ENCODE assay signal across 8 mouse cellular contexts in genomic region chr10:117149942-117150617, GRCm38 (mm10). TPM values are rescaled to one million over a fixed set of nuclear protein-coding genes. Genes with fewer than 3 reads are reported as not detected.
DNase-seq lines count a peak whose midpoint lies in the region; ATAC-seq and TF ChIP-seq lines count a peak whose summit lies in the region.

No protein-coding gene starts in this region.

- H3K27ac ChIP-seq in embryonic facial prominence, embryonic 14.5 days (replicated peaks; ENCODE audit: low read depth, low read length) = peak overlapping the region; percentile 19; the same call in 1 of the 2 replicates
- peak overlapping the region; percentile 91 for H3K27ac ChIP-seq in liver, embryonic 14.5 days
- no peak overlapping the region for H3K27ac ChIP-seq in neural tube, embryonic 12.5 days

- ATAC-seq in frontal cortex, adult (ENCODE audit: low TSS enrichment) = 0 out of 2 replicates have a peak, but pooled peaks have one; percentile 4
- no peak for ATAC-seq in embryonic facial prominence, embryonic 14.5 days (ENCODE audit: low read depth)
- peak; percentile 63 for ATAC-seq in liver, embryonic 14.5 days (ENCODE audit: insufficient read depth)
- no peak for ATAC-seq in neural tube, embryonic 12.5 days (ENCODE audit: low FRiP score, low read depth)

- peak overlapping the region; percentile 98 for H3K4me3 ChIP-seq in embryonic facial prominence, embryonic 14.5 days (ENCODE audit: low read depth, low read length)
- peak overlapping the region; percentile 84 to 97 for H3K4me3 ChIP-seq in liver, embryonic 14.5 days (ENCODE audit: insufficient read depth in 1 of 2, low read depth in 2 of 2, low read length in 2 of 2)
- peak overlapping the region; percentile 24 for H3K4me3 ChIP-seq in neural tube, embryonic 12.5 days

- peaks cover 20% of the 10 kb centered on the region for H3K4me1 ChIP-seq in embryonic facial prominence, embryonic 14.5 days (ENCODE audit: control insufficient read depth, insufficient read depth, low read length)
- H3K4me1 ChIP-seq in liver, embryonic 14.5 days (replicated peaks; ENCODE audit: control insufficient read depth in 2 of 2, insufficient read depth in 2 of 2, low read length in 1 of 2) = peaks cover 27 to 36% of the 10 kb centered on the region in 2 experiments
- H3K4me1 ChIP-seq in neural tube, embryonic 12.5 days = peaks cover 19% of the 10 kb centered on the region

- H3K36me3 ChIP-seq in embryonic facial prominence, embryonic 14.5 days (ENCODE audit: control insufficient read depth, insufficient read depth, low read length) = no peaks in the 10 kb centered on the region
- no peaks in the 10 kb centered on the region for H3K36me3 ChIP-seq in liver, embryonic 14.5 days (replicated peaks; ENCODE audit: control insufficient read depth, insufficient read depth, low read depth)
- no peaks in the 10 kb centered on the region for H3K36me3 ChIP-seq in neural tube, embryonic 12.5 days

- no peaks in the 10 kb centered on the region for H3K27me3 ChIP-seq in embryonic facial prominence, embryonic 14.5 days (replicated peaks; ENCODE audit: control insufficient read depth, insufficient read depth, low read length)
- no peaks in the 10 kb centered on the region for H3K27me3 ChIP-seq in liver, embryonic 14.5 days (ENCODE audit: control insufficient read depth, insufficient read depth, low read length)
- H3K27me3 ChIP-seq in neural tube, embryonic 12.5 days (replicated peaks) = no peaks in the 10 kb centered on the region

- peak; percentile 31 for TF ChIP-seq CTCF in liver, embryonic 14.5 days (IDR thresholded peaks at IDR 0.05; ENCODE audit: low read depth)

- 2% methylated on average over 23 of the region's 23 CpGs for WGBS in embryonic facial prominence, embryonic 14.5 days
- 1% methylated on average over 23 of the region's 23 CpGs for WGBS in liver, embryonic 14.5 days (ENCODE audit: insufficient replicate concordance)
- 1% methylated on average over 23 of the region's 23 CpGs for WGBS in neural tube, embryonic 12.5 days

- no peaks in the 10 kb centered on the region for H3K9me3 ChIP-seq in embryonic facial prominence, embryonic 14.5 days (ENCODE audit: control insufficient read depth, low read length)
- no peaks in the 10 kb centered on the region for H3K9me3 ChIP-seq in liver, embryonic 14.5 days (ENCODE audit: control insufficient read depth, low read length)
- no peaks in the 10 kb centered on the region for H3K9me3 ChIP-seq in neural tube, embryonic 12.5 days

- no peak for DNase-seq in frontal cortex, postnatal 36 days (ENCODE audit: low spot score in 2 of 2)
- DNase-seq in adrenal gland, postnatal 25 days = peak; percentile 44
- peak; percentile 63 for DNase-seq in embryonic facial prominence, embryonic 14.5 days (ENCODE audit: low spot score)
- peak; percentile 77 for DNase-seq in induced T-regulatory cell, adult 2 months (ENCODE audit: low read depth)
- DNase-seq in liver, embryonic 14.5 days (ENCODE audit: low read depth in 3 of 3, low spot score in 3 of 3) = peak; percentile 78 to 88 (median 87)
- DNase-seq in thymus, postnatal 25 days = peak; percentile 51

- peak; percentile 40 for TF ChIP-seq EP300 in liver, embryonic 14.5 days (IDR thresholded peaks at IDR 0.05; ENCODE audit: low read depth)

- peak overlapping the region; percentile 78 for H3K4me2 ChIP-seq in embryonic facial prominence, embryonic 14.5 days (ENCODE audit: low read depth, low read length)
- peak overlapping the region; percentile 82 for H3K4me2 ChIP-seq in liver, embryonic 14.5 days (ENCODE audit: low read depth)
- H3K4me2 ChIP-seq in neural tube, embryonic 12.5 days (replicated peaks) = peak overlapping the region; percentile 78

- peak overlapping the region; percentile 58 for H3K9ac ChIP-seq in embryonic facial prominence, embryonic 14.5 days (ENCODE audit: low read depth, low read length)
- peak overlapping the region; percentile 88 for H3K9ac ChIP-seq in liver, embryonic 14.5 days (replicated peaks)
- no peak overlapping the region for H3K9ac ChIP-seq in neural tube, embryonic 12.5 days

RNA-seq across cellular contexts. Expression of gene Frs2, which starts 1.7 kb away (rescaled TPM):
- 29.0 and 29.5 TPM in 2 replicates for total RNA-seq in adrenal gland, postnatal 25 days (2021)
- 22.6 and 27.6 TPM in 2 replicates for polyA plus RNA-seq in embryonic facial prominence, embryonic 14.5 days (2014; fragmentation: Nextera tagmentation; extraction: Ambion mirVana)
- 7.9 and 9.2 TPM in 2 replicates for polyA plus RNA-seq in liver, embryonic 14.5 days (2012; rRNA removed)
- polyA plus RNA-seq in liver, embryonic 14.5 days (2014; fragmentation: Nextera tagmentation; extraction: Ambion mirVana) = 8.8 and 11.2 TPM in 2 replicates
- polyA plus RNA-seq in neural tube, embryonic 12.5 days (2016; fragmentation: Nextera tagmentation; extraction: Ambion mirVana) = 23.1 and 26.3 TPM in 2 replicates

Comparison
In these comparisons a context has a peak if more than half of its experiments do, and no peak if none do; other contexts are left out.
1. ATAC-seq: peak in frontal cortex, adult (single experiment) and liver, embryonic 14.5 days (single experiment); none in embryonic facial prominence, embryonic 14.5 days (single experiment) and neural tube, embryonic 12.5 days (single experiment).
2. DNase-seq: peak in adrenal gland, postnatal 25 days (single experiment), embryonic facial prominence, embryonic 14.5 days (single experiment), induced T-regulatory cell, adult 2 months (single experiment), liver, embryonic 14.5 days (3 of 3) and thymus, postnatal 25 days (single experiment); none in frontal cortex, postnatal 36 days (0 of 2).
3. H3K4me3 ChIP-seq: peak in every context shown above with its lines; median percentile 98 in embryonic facial prominence, embryonic 14.5 days; 90 in liver, embryonic 14.5 days; 24 in neural tube, embryonic 12.5 days.
4. Peak in every context shown above with its lines, with median percentiles within 50 percentile points of each other: H3K4me2 ChIP-seq.